Mouse (Mus musculus) spleen, adult 2 months (tissue): Measurements from ENCODE around the gene Uhrf1.

Experiments used
- CTCF ChIP-seq: fragments of 200-500 bp; IDR thresholded peaks from 2 replicates; pipeline ENCODE4 v1.5.1; 2011; ENCODE audit warnings: mild to moderate bottlenecking, inconsistent platforms; ENCODE audit not compliant: insufficient read depth, insufficient read length, insufficient replicate concordance; ENCODE audit errors: extremely low read depth
- POLR2A ChIP-seq: fragments of 200-500 bp; IDR thresholded peaks from 2 replicates; pipeline ENCODE4 v1.6.1; 2011; ENCODE audit warnings: low read depth, low read length, inconsistent platforms

- TF ChIP-seq CTCF (no peak), POLR2A (no peak)
Observed at GRCm38 (mm10) chr17:56265869-56266268, 37.3 kb upstream of the Uhrf1 start.
